Mouse (Mus musculus) cerebellum, postnatal 10 days (tissue): ENCODE results near the gene Mxra8.

Experiments
- DNase-seq, 2 experiments: peaks; one replicate each; pipeline ENCODE4 v3.0.0; 2021; ENCODE audit warnings: mixed read lengths in 2 of 2

Mxra8 gene

DNA sequence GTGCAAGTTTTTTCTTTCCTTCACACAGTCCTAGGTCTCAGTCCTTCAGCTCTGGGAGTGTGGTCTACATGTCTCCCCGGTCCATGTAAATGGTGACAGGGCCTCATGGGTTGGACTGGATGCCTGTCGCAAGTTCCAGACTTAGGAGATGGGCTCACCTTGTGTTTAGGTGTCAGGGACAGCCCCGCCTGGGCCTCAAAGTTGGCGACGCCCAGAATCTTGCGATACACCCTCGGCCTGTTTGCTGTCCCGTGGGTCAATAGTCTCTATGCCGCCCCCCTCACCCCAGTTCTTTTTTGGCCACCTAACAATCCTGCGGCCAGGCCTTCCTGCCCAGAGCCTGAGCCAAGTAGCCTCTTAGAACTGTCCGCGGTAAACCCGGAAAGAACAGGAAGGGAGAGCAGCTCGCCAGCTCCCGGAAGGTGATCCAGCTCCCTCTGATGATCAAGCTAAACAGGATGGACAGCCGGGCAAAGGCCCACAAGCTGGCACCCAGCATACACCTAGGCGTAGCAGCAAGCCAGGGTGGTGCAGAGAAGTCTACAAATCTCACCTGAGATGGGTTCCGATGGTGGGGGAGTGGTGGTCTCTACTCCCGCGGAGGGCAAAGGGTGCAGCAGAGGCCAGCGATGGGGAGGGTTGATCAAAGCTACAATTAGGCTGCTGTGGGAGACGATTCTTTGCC, 29.3 kb downstream of the Mxra8 start:
- no peak for DNase-seq

DNA sequence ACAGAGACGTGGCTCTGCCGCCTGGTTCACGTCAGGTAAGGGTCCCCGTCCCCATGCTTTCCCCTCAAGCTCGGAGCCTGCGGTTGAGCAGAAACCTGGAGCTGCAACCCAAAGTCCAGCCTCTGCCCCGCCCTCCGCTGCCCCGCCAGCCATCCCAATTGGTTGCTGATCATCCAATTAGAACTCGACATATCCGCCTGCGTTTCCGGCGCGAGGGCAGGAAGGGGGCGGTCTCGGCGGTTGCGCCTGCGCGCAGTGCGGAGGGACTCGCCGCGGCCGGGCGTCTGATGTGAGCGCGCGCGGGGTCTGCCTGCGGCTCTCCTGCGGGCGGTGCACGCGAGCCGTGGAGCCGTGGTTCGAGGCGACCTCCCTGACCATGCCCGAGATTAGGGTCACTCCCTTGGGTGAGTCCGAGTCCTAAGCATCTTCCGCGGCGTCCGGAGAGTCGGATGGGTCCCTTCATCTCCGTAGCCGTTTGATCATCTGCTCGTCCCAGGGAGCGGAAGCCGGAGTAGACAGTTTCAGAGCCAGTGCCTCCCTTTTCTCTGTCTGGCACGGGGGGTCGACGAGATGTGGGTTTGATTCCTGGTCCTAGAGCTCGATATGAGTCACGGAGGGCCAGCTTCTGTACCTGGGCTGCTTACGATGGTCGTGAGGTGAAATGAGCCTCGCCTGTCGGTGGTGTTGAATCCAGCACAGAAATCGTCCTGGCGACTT, 30.0 kb downstream of the Mxra8 start, which contains the start of the genes Cptp and Ints11:
Gene Cptp (minus strand): TSS at position 124 of the 717 bp plus-strand sequence.
Gene Ints11 (plus strand): TSS at position 230 of the 717 bp plus-strand sequence.
- DNase-seq: peak; percentile 98 to 99

DNA sequence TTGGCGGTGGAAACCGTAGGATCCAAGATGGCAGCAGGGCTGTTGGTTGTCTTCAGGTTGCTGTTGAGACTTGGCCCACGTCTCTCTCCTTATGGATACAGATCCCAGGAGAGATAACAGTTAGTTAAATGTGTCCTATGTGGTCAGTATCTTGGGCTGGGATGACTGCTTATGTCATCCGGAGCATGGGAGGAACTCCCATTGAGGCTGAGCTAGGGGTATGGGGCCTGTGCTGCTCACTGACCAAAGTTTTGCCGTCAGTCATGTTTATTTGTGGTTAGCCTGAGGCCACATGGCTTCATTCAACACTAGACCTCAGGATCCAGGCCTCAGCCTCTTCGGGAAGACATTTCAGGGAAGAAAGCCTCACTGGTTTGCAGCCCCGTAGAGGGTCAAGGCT, 31.9 kb downstream of the Mxra8 start:
- no peak for DNase-seq

DNA sequence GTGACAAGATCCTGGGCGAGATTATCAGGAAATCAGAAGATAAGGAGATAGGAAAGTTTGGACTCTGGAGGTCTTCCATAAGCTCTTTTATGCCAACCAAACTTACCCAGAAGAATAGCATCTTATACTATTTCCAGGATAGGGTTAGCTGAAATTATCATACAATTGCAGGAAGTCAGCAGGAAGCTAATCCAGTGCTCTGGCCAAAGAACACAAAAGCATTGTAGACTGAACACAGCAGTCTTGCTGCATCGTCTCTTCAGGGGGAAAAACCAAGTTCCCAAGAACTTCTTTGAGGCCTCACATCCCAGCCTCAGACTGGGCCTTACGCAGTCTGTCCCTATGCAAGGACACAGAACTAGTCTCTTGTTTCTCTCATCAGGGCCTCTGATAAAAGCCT, 44.1 kb downstream of the Mxra8 start:
- DNase-seq: no peak

DNA sequence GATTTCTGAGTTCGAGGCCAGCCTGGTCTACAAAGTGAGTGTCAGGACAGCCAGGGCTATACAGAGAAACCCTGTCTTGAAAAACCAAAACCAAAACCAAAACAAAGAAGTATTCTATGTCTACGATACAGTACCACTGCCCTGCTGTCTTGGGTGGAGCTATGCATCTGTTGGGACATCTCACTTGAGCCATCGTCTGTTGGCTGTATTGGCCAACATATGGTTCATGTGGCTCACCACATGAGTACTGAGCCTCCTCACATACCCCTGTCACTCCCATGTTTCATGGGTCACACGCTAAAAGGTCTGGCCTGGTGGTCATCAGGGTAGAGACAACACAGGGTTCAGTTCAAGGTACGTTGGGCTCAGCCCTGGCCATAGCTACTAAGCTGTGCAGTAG, 46.9 kb downstream of the Mxra8 start:
- DNase-seq: no peak

DNA sequence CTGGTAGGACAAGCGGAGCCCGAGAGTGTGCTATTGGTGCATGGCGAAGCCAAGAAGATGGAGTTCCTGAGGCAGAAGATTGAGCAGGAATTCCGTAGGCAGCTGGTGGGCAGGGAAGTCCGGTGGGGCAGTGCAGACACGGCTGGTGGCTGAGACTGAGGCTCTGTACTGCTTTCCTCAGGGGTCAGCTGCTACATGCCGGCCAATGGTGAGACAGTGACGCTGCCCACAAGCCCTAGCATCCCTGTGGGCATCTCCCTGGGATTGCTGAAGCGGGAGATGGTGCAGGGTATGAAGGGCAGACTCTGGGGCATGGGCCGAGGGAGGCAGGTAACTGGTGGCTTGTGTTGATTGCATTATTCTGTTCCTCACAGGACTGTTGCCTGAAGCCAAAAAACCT, 48.2 kb downstream of the Mxra8 start:
- no peak for DNase-seq

DNA sequence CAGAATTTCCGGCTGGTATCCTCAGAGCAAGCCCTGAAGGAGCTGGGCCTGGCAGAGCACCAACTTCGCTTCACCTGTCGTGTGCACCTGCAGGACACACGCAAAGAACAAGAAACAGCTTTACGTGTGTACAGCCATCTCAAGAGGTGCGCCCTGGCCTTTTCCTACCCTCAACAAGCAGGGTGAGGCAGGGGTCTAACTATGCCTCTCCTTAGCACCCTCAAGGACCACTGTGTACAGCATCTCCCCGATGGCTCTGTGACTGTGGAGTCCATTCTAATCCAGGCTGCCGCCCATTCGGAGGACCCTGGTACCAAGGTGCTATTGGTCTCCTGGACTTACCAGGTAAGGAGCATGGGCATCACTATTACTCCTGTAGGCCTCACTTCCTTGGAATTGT, 48.7 kb downstream of the Mxra8 start:
- DNase-seq: no peak

DNA sequence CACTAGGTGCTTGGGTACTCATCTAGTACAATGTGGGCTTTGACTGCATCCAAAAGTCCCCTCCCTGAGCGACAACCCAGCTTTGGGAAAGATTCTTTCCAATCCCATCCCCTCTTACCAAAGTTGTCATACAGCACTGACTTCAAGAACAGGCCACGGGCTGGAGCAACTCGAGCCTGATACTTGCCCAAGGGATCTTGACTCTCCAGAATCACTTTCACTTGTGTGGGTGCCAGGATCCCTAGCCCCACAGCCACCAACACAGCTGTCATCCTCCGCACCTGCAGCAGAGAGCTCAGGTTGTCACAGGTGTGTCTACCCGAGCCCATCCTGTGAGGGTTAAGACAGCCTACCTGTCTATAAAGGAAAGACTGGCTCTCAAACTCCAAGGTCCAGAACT, 49.8 kb downstream of the Mxra8 start:
- no peak for DNase-seq

DNA sequence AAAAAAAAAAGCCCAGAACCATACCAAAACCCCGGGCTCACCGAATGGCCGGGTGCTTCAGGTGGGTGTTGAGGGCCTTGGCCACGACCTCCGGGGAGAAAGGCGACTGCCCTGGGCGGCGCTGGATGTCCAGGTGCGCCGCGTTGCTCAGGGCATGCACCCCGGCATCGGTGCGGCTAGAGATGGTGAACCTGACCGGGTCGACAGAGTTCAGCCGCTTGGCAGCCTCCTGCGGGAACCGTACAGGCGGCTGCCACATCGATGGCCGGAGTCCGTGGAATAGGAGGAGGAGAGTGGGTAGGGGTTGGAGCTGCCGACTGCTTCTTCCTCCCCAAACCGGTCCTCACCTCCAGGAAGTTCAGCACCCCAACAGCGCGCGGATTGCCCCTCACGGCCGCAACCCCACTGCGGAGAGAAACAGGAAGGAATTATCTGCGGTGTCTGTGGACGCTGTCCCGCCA, 51.6 kb downstream of the Mxra8 start:
- DNase-seq: no peak

DNA sequence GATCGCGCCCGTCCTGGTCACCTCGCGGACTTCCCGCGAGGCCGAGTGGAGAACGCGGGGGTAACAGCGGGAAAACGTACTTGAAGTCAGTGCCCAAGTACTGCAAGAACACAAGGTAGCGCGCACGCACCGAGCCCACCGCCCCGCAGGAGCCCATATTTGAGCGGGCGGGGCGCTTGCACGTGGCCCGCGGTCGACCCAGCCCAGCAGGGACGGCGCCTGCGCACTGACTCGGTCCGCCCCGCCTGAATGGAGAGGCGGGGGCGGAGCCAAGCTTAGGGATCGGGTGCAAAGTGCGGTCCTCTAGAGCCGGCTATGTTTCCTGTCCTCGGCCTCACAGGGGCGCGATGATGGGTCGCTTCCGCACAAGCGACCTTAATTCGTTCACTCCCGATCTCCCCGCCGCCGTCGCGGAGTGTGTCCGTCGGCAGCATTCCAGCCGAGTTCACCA, 52.1 kb downstream of the Mxra8 start, which contains the start of the genes Pusl1 and Acap3:
Gene Pusl1 (minus strand): TSS at position 231 of the 451 bp plus-strand sequence.
Gene Acap3 (plus strand): TSS at position 272 of the 451 bp plus-strand sequence.
- DNase-seq: peak; percentile 99 to 100

DNA sequence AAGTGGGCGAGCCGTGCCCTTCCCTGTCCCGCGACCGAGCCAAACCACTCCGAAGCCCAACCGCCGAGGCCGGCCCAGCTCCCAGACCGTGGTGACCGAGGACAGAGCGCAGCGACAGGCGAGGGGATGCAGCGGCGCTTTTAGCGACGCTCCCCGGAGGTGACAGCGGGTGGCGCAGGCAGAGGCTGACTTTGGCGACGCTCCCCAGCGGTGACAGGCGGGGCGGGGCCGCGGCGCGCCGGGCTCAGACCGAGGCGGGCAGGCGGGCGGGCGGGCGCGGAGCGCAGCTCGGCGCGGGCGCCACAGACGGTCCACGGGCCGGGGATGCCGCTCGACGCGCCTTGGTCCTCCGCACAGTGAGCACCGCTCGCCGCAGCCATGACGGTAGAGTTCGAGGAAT, 52.5 kb downstream of the Mxra8 start:
- DNase-seq: peak; percentile 96

DNA sequence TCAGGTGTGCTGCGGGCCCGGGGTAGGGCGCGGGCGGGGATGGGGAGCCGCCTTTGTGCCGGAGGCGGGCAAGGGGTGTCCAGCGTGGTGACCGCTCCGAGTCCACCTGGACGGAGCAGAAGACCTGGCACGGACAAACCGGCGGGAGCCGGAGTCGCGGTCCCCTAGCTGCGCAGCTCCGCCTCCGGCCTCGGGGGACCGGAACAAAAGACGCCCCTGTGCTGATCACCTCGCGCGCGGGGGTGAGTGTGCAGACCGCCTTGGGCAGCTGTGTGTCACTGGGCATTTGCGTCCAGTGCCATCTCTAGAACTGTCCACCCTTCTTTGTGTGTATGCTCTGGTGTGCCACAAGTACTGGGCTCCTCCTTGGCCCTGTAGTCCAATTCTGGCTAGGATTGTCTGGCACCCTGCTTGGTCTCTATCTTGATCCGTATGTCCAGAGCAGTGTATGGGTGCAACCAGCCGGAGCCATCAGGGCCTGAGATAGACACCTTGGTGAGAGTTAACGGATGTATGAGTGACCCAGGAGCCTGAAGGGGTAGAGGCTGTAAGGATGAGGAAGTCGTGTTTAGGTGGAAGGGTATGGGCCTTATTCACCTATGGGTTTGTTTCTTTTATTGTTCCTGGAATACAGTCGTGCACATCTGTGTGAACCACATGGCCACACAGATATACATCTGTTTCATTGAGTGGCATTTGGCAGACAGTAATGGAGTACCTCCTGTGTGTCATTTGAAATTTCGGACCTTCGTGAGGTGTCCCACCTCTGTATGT, 53.1 kb downstream of the Mxra8 start:
- peak in 1 of 2 experiments; percentile 67 for DNase-seq

DNA sequence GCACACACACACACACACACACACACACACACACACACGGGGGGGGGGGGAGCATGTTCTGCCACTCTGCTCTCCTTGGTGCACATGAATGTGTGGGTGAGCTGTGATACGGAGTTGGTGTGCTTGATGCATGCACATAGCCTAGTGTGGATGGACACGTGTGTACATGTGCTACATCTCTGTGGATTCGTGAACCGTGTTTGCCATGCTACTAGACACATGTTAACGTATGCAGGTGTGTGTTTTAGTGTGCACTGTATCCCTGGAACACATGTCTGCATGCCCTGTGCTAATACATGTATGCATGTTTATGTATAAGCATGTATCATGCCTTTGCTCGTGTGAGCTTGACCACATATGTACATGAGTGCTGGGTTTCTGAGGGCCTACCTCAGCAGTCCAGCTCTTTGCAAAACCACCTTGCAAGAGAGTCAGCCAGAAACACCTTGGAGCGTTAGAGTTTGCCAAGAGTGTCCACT, 53.8 kb downstream of the Mxra8 start:
- no peak for DNase-seq
